Mouse (Mus musculus): ENCODE results near the gene Olah.
"Not testable (repeated sequence)": the region's sequence is repeated elsewhere in the genome, so short reads cannot be mapped to it uniquely, and the experiment has no call there.

Olah gene

GRCm38 (mm10) chr2:3397110-3397509, at the start of gene Olah:
Gene Olah, minus strand, starts transcription at chr2:3397210.
- not testable (repeated sequence) for DNase-seq (ENCODE audit: low read depth)

- DNase-seq (ENCODE audit: low read depth) = no peak
These were observed 49.0 kb upstream of the Olah start for GRCm38 (mm10) chr2:3445984-3446383.

GRCm38 (mm10) chr2:3444206-3444605, 47.2 kb upstream of the Olah start:
- DNase-seq (ENCODE audit: low read depth) = no peak

GRCm38 (mm10) chr2:3437956-3438355, 40.9 kb upstream of the Olah start:
- no peak for DNase-seq (ENCODE audit: low read depth)

- DNase-seq (ENCODE audit: low read depth) = no peak
These were observed 38.5 kb upstream of the Olah start for GRCm38 (mm10) chr2:3435369-3436061.

GRCm38 (mm10) chr2:3430956-3431355, 33.9 kb upstream of the Olah start:
- no peak for DNase-seq (ENCODE audit: low read depth)

- no peak for DNase-seq (ENCODE audit: low read depth)
These were observed 27.5 kb upstream of the Olah start for GRCm38 (mm10) chr2:3424579-3424910.

- DNase-seq (ENCODE audit: low read depth) = peak; percentile 92
These were observed 27.0 kb upstream of the Olah start, which contains the start of gene Dclre1c for GRCm38 (mm10) chr2:3423841-3424578. Gene Dclre1c, plus strand, starts transcription at chr2:3424131.

GRCm38 (mm10) chr2:3422548-3422947, 25.5 kb upstream of the Olah start, which contains the start of gene Meig1:
Gene Meig1, minus strand, starts transcription at chr2:3422648.
- no peak for DNase-seq (ENCODE audit: low read depth)

GRCm38 (mm10) chr2:3420157-3420556, 23.1 kb upstream of the Olah start:
- DNase-seq (ENCODE audit: low read depth) = no peak

GRCm38 (mm10) chr2:3418883-3419431, 21.9 kb upstream of the Olah start:
- peak; percentile 94 for DNase-seq (ENCODE audit: low read depth)

GRCm38 (mm10) chr2:3415676-3416075, 18.7 kb upstream of the Olah start:
- no peak for DNase-seq (ENCODE audit: low read depth)

- DNase-seq (ENCODE audit: low read depth) = peak; percentile 62
These were observed 17.2 kb upstream of the Olah start for GRCm38 (mm10) chr2:3414241-3414640.

GRCm38 (mm10) chr2:3407756-3408155, 10.7 kb upstream of the Olah start:
- DNase-seq (ENCODE audit: low read depth) = no peak

- DNase-seq (ENCODE audit: low read depth) = no peak
These were observed 9.0 kb upstream of the Olah start for GRCm38 (mm10) chr2:3405981-3406380.

GRCm38 (mm10) chr2:3391945-3392344, 5.1 kb downstream of the Olah start:
- DNase-seq (ENCODE audit: low read depth) = no peak

- DNase-seq (ENCODE audit: low read depth) = no peak
These were observed 9.7 kb downstream of the Olah start for GRCm38 (mm10) chr2:3387105-3387860.

GRCm38 (mm10) chr2:3365127-3365526, 31.9 kb downstream of the Olah start:
- no peak for DNase-seq (ENCODE audit: low read depth)

- no peak for DNase-seq (ENCODE audit: low read depth)
These were observed 35.9 kb downstream of the Olah start for GRCm38 (mm10) chr2:3361067-3361466.

- no peak for DNase-seq (ENCODE audit: low read depth)
These were observed 39.1 kb downstream of the Olah start for GRCm38 (mm10) chr2:3357887-3358286.

- no peak for DNase-seq (ENCODE audit: low read depth)
These were observed 40.7 kb downstream of the Olah start for GRCm38 (mm10) chr2:3356311-3356710.

- no peak for DNase-seq (ENCODE audit: low read depth)
These were observed 41.2 kb downstream of the Olah start for GRCm38 (mm10) chr2:3355793-3356192.

Measured in c-Kit-positive CD71-negative TER-119-negative erythroid progenitor cells, embryonic 14.5 days (primary cell).